Mouse (Mus musculus): ENCODE measurements around the gene Ddx56.

Gene Ddx56

DNA sequence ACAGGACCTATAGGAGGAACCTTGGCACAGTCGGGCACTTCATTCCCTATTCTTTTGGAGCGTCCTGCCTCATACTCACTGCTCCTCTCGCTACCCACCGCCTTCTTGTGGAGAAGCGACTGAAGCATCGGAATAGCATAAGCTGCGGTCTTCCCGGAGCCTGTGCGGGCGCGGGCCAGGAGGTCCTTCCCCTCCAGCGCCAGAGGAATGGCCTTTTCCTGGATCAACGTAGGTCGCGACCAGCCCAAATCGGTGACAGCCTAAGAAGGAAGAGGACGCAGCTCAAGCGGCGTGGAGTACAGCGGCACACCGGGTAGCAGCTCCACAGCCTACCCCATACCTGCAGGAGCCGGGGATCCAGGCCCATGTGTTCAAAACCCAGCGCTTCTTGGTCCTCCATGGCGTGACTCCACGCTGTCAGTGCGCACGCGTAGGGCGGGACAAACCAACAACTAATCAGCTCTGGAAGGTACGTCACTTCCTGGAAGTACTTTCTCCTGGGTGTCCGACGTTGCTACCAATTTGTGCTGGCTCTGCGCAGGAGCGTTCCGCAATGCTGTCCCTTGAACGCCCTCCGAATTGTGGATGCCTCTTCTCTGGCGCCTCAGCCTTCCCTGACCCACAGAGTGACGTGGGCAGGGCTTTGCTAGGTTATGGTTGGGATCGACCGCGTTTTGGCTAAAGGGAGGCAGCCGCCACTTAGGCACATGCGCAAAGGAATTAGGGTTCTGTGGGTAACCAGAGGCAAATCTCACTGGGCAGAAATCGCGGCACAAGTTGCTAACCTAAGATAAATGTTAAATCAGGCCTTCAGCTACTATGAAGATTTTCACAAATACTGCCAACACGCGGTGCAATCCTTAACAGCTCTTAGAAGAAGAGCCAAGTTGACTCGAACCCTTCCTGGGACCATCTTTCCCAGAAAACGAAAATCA lies at the start of gene Ddx56:
TSS of gene Ddx56 (minus strand) at position 453 of the 935 bp plus-strand sequence.
- DNase-seq (ENCODE audit: low spot score): peak; percentile 94

DNA sequence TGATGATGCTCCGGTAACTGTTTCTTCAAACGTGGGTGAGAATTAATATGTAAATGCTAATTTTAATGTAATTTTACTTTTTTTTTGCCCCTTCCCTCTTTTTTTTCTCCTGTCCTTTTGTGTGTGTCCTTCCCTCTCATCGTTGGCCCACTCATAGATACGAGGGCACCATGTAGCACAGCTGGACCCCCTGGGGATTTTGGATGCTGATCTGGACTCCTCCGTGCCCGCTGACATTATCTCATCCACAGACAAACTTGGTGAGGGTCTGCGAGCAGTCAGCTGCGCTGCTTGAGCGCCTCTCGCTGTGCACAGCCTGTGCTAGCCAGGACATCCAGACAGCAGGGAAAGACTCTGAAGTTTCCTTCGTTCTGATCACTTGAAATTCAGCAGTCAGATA lies 49.2 kb upstream of the Ddx56 start:
- no peak for DNase-seq (ENCODE audit: low spot score)

DNA sequence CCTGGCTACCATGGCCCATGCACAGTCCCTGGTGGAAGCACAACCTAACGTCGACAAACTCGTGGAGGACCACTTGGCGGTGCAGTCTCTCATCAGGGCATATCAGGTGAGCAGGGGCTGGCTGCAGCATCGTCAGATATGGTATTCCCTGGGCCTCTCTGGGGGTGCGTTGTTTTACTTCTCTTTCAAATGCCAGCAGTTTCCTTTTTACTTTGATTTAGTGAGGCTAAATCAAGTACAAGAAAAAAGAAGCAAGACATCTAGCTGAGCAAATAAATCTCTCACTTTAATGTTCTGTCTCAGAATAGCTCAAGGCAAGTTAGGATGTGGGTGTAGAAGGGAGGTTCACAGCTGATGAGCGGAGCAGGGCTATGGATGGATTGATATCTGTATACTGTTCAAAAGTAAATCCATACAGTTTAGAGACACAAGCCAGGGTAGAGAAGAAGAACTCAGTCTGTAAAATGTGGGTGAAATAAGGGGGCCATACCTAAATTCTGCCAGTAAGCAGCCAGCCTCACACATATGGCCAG lies 46.4 kb upstream of the Ddx56 start:
- DNase-seq (ENCODE audit: low spot score): no peak

DNA sequence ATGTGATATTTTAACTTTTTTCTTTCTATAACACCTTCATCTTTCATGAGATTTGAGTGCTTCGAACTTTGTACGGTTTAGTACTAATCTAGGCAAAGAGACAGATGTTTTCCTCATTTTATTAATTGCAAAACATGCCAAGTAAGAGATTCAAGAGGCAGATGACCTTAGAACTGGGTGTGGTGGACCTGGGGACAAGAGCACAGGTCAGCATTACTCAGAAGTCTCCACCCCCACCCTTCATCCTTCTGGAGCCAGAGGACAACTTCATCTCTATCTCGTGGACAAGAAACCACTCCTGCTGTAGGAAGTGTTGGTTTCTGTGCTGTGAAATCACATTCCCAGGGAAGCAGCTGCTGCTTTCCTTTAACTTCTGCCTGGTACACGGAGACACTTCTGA lies 40.6 kb upstream of the Ddx56 start:
- no peak for DNase-seq (ENCODE audit: low spot score)

DNA sequence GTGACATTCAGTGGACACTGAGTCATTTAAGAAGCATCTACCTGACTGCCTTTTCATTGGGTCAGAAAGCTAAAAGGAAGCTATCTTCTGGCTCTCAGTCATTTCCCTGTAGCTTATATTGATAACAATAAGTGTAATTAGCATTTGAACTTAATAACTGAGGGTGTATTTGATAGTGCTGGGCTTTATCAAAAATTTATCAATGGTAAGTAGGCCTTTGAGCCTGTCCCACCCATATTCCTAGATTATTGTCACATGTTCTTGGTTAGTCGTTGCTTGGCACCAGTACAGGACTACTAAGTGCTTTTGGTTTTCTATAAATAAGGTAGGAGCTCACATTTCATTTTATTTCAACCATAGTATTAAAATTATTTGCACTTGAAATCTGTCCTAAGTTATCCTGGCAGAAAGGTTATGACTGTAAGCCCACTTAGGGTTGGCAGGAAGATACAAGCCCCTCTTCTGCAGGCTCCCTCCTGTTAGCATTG lies 38.4 kb upstream of the Ddx56 start:
- DNase-seq (ENCODE audit: low spot score): no peak

DNA sequence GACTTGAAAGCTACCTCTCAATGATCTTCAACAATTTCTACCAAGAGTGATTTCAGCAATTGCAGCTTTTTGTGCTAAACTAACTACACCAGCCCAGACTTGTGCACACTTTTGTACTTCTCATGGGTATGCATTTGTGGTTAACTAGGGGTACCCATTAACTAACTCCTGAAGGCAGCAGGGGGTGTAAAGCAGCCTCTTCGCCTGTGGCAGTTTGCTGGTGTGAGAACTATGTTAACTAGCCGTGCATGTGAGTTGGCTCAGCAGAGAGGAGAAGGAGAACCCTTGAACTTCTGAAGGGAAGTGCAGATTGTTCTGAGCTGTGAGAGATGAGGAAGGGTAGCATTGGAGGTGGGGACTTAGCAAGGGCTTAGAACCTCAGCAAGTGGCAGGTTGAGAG lies 35.2 kb upstream of the Ddx56 start:
- DNase-seq (ENCODE audit: low spot score): no peak

DNA sequence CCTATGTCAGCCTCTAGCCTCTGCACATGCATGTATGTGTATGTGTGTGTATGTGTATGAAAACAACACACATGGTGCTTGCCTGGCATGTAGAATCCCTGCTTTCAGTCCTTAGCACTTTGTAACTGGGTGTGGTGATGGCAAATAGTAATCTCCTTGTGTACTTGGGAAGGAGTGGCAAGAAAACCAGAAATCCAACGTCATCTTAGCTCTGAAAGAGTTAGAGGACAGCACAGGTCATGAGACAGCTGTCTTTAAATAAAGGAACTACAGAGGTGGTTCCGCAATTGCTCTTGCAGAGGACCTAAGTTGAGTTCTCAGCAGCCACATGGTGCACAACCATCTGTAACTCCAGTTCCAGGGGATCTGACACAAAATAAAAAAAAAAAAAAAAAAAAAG lies 31.9 kb upstream of the Ddx56 start:
- no peak for DNase-seq (ENCODE audit: low spot score)

DNA sequence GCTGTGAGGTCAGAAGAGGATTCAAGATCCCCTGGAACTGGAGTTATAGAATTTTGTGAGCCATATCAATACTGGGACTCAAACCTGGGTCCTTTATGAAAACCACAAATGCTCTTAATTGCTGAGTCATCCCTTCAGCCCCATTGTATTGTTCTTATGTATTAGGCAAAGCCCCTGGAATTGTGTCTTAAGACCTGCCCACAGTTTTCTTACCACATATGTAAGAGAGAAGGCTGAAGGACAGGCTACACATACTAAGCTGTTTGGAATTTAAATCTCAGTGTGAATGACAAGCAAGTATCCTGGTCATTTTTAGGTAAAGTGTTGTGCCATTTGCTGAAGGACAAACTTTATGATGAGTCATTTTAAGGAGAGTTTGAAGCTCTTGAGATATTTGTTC lies 28.5 kb upstream of the Ddx56 start:
- DNase-seq (ENCODE audit: low spot score): no peak

DNA sequence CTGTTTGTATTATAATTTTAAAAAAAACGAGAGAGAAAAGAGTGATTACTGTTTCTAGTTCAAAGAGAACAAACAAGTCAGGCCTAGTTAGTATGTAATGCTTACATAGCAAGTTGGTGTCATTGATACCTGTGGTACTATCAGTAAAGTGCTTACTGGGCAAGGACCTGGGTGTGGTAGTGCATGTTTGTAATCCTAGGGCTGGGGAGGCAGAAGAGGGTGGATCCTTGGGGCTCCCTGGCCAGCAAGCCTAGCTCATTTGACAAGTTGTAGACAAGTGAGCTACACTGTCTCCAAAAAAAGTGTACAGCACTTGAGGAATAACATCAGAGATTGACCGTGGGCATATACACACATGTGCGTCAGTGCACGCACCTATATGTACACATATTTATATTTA lies 27.1 kb upstream of the Ddx56 start:
- no peak for DNase-seq (ENCODE audit: low spot score)

DNA sequence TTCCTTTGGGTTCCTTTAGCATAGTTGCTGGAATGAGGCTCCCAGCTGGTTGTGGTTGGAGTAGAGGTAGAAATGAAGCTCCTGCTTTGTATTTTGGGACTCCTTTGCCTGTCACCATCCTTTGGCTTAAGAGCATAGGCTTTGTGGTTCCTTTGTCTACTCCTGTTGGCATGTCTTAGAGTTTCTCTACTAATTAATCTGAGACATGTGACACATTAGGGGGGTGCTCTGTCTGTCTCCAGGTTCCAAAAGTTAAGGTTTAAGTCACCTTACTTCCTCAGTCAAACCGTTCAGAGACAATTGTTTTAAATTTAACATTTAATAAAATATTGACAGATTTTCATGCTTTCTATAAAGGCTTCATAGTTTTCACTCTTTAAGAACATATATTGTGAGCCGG lies 26.0 kb upstream of the Ddx56 start:
- DNase-seq (ENCODE audit: low spot score): no peak

DNA sequence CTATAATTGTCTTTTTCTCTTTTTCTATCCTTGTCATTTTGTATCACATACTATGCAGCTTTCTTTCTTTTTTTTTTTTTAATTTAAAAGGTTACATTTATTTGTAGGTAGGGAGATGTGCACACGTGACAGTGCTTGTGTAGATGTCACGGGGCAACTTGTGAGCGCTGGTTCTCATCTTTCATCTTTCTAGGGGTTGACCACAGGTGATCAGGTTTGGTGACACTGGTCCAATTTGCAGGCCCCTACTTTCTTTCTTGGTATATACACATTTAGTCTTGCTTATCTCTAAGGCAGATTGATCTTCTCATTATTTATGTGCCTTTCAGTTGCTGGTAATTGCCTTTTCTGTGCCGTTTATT lies 25.4 kb upstream of the Ddx56 start:
- no peak for DNase-seq (ENCODE audit: low spot score)

DNA sequence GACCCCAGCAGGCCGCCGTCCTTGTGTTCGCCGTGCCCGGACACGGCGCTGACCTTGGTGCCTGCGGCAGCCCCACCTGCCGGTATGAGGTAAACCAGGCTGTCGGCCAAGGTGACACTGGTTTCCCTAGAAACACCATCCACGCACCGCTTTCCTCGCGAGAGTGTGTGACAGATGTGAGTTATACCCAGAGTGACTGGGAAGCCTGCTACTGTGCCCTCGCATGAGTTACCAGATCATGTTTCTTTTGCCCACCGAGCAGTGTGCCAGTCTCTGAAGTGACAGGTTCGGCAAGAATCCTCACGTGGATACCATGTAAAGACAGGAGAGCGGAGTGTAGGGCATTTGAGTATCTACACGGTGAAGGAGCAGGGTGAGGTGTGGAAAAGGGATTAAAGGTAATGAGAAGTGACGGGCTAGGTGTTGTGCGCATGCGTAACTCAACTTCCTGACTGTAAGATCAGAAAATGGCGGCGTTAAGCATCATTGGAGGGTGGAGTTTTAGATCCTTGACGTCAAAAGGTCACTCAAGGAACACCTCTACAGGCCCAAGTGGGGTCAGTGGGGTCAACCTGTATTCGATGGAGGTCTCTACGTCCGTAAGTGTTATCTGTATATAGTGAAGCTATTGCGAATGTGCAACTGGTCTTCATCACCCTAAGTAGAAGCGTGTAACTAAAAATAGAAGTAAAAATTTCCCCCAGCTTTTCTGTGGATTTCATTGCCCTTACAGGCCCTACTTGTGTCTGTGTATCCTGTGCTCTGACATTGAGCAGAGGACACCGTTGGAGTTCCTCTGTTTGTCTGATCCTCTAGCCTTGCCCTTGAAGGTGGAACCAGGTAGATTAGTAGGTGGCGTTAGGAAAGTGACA lies 24.8 kb upstream of the Ddx56 start:
- DNase-seq (ENCODE audit: low spot score): peak; percentile 79

DNA sequence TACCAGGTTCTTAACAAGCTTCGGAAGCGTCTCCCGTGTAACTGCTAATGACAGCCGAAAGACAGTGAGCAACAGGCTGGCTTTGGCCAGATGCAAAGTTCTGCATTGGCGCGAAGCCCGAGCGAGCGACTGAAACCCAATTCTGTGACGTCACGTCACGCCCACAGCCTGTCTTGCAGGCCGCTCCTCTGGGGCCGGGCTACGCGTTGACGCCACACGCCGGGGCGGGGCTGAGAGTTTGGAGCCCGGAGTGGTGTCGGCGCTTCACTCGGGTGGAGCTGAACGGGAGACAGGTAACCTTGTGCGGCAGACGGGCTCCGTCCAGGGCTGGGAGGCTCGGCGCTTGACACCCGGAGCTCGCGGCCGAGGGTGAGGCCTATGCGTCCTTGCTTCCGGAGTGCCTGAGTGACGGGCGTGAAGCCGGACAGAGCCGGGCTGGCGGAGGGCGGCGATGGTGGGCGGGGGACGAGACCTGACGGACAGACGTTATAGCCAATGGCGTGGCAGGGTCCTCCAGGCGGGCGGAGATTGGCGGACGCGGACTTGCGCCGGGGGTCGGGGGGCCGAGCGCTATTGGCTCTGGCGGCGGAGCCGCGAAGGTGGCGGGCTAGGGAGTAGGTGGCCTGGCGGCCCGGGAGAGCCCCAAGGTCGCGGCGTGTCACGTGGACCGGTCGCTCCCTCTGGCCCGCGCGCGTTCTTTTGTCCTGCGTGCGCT lies 24.0 kb upstream of the Ddx56 start, which contains the start of gene Ogdh:
TSS of gene Ogdh (plus strand) at position 233 of the 715 bp plus-strand sequence.
- DNase-seq (ENCODE audit: low spot score): peak; percentile 96

DNA sequence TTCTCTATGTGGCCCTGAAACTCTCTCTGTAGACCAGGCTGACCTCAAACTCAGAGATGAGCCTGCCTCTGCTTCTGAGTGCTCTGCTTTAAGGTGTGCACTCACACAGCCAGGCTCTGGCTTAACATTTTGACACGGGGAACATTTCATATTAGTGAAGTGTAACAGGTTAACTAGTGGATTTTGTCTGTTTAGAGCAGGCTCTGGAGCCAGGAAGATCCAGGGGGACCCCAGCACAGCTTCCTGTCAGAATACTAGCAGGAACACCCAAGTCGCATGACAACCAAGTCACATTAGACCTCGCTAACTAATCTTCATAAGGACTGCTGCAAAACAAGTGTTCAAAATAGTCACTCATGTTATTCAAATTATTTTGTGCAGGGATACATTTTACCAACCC lies 23.3 kb upstream of the Ddx56 start:
- no peak for DNase-seq (ENCODE audit: low spot score)

DNA sequence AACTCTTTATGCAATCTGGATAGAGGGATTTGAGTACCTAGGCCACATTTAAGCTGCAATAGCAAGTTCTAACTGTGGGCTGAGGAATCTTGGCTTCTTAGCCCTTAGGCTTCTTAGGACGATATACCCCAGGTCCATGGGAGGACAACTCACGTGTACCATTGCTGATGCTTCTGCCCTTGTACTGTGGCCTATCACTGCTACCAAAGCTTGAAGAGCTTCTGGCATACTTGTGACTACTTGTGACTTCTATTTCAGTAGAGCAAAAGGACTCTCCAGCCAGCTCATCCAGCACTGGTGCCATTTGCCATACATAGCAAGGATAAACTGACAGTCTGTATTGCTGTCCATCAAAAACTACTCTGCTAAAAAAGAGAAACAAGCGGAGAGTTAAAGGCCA lies 22.6 kb upstream of the Ddx56 start:
- no peak for DNase-seq (ENCODE audit: low spot score)

DNA sequence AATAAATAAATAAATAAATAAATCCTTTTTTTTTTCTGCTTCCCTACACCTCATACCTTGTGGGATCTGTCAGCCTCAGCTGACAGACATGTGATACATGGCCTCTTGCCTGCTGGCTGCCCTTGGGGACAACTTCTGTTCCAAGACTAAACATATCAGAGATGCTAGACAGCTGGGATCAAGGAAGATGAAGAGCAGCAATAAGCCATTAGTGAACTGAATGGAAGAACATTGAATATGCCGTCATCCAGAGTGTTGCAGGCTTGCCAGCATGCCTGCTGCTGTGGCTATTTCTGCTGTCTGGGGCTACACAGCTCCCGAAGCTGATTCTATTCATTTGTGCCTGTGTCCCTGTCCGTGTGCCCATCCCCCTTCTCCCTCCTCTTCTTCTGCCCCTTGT lies 15.4 kb upstream of the Ddx56 start:
- DNase-seq (ENCODE audit: low spot score): no peak

DNA sequence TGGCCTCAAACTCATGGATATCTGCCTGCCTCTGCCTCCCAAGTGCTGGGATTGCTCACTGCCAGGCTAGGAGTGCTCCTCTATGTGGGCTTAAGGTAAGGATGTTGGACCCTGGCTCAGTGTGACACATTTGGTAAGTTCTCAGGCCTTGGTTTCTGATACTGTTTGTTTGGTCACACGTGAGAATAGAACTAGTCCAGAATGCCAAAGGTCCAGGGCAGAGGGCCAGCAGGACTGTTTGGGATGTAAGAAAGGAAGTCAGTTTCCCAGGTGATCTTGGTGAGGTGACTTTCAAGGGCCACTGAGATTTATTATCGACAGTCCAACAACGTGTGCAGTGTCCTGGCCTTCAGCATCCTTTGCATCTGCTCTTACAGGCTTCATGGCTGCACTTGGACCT lies 8.9 kb upstream of the Ddx56 start:
- no peak for DNase-seq (ENCODE audit: low spot score)

DNA sequence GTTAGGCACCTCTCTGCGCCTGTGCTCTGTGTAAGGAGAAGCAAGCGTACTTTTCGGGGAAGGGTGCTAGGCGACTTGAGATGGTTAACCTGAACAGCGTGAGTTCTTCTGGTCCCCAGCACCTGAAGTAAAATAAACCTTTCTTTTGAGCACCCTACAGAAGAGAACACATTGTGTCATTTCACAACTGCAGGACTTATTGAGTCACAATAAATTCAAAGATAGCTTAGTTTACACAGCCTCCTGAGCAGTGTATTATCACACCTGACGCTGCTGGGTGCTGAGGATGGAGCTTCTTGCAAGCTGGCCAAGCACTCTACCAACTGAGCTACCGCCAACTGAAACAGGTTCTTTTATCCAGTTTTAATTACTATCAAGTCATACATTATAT lies 7.5 kb upstream of the Ddx56 start:
- no peak for DNase-seq (ENCODE audit: low spot score)

DNA sequence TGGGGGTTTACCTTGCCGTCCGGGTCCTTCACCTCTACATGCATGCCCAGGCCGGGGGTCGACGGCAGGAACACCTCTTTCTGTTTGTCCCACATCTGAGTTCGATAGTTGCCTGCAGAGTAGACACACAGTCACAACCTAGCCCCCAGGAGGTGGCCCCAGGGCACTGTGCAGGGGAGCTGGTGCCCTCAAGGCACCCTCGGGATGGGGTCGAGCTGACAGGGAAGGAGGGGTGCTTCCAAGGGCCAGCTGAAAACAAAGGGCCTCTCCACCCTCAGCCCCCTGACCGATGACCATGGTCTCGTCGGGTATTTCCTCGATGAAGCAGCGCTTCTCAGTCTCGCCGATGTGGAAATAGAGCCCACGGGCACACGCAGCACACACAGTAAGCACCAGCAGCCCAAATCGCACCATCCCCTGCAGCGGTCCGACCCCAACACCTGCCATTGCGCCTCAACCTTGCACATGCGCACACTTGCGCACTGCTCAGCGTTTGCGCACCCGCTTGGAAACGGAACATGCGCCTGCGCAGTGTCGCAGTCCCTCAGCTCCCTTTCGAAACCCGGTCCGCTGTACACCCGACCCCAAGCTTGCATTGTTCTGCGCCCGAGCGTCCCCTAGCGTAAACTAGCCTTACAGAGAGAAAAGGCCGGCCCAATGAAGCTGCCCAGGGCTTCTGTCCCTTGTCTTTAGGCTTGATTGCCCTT lies 7.0 kb upstream of the Ddx56 start, which contains the start of gene Tmed4:
TSS of gene Tmed4 (minus strand) at position 484 of the 707 bp plus-strand sequence.
- DNase-seq (ENCODE audit: low spot score): peak; percentile 93

DNA sequence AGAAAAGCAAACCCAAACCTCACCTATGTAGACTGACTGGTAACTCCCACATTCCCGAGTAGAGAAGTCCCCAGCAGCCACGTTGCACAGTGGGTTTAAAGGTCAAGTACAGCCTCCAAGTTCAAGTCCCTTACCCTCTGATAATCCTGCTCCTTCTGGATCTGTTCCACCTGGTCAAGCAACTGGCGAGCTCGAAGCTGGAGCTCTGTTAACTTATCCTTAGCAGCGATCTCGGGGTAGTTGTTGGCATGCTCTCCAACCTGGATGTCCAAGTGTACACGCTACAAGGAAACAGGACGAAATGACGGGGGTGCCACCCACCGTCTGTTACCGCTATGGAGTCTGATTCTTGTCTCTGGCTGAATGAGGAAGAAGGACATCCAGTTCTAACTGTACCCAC lies 6.0 kb upstream of the Ddx56 start:
- DNase-seq (ENCODE audit: low spot score): no peak

DNA sequence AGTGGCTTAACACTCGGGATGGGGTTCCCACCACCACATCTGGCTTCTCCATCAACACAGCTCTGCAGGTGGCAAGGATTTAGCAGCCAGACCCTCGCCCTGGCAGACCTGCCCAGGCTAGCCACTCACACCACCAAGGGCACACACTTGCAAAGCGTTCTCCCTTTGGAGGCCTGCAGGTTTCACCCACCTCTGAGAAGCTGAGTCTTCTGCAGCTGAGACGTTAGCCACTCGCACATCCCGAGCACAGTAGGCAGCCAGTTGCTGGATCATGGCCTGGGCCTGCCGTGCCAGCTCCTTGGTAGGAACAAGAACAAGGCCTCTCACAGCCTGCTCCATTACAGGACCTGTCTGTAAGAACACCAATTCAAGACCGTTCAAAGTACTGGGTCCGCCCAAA lies 951 bp downstream of the Ddx56 start:
- no peak for DNase-seq (ENCODE audit: low spot score)

All from left cerebral cortex, adult 11 months (tissue).